Mouse (Mus musculus) retina, postnatal 1 day (tissue): ENCODE results near the gene Gm28230.

Experiments used
- DNase-seq: peaks from one replicate; pipeline ENCODE4 v3.0.0-alpha.2; 2012

The Gm28230 gene

DNA sequence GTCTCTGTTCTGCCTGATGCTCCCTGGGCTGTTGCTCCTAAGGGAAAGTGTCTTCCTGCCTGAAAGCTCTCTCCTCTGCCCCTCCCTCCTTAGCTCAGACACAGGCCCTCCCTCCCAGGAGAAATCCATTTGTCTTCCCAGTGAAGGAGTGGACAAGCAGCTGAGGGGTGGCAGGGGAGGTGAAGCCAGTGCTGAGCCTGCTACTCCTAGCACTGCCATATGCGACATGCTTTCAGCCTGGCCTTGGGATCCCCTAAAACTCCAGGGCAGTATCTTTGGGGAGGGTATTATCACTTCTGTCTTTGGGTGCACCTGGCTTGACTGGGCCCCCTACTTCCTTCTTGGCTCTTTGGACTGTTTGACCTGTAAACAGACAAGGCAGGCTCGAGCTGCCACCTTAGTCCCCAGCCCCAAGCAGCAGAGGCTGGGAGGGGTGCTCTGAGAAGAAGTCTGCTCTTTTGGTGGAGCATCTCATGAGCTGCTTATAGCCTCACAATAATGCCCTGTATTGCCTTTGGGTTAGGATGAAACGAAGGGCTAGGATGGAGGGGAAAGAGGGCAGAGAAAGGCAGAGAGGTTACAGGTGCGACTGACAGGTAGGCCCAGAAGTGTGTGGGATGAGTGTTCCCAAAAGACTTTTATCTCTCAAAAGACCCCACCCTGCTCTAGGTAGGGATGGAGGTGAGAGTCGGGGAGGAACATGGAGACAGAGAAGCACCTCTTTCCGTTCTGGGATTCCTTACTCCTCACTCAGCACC lies 19.2 kb downstream of the Gm28230 start:
- DNase-seq: no peak

DNA sequence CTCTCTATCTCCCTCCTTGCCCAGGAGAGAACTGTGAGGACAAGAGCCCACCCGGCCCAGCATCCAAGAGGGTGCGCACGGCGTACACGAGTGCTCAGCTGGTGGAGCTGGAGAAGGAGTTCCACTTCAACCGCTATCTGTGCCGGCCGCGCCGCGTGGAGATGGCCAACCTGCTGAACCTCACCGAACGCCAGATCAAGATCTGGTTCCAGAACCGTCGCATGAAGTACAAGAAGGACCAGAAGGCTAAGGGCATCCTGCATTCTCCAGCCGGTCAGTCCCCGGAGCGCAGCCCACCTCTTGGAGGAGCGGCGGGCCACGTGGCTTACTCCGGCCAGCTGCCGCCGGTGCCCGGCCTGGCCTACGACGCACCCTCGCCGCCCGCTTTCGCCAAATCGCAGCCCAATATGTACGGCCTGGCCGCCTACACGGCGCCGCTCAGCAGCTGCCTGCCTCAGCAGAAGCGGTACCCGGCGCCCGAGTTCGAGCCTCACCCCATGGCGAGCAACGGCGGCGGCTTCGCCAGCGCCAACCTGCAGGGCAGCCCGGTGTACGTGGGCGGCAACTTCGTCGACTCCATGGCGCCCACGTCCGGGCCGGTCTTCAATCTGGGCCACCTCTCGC lies 19.9 kb downstream of the Gm28230 start:
- DNase-seq: no peak

DNA sequence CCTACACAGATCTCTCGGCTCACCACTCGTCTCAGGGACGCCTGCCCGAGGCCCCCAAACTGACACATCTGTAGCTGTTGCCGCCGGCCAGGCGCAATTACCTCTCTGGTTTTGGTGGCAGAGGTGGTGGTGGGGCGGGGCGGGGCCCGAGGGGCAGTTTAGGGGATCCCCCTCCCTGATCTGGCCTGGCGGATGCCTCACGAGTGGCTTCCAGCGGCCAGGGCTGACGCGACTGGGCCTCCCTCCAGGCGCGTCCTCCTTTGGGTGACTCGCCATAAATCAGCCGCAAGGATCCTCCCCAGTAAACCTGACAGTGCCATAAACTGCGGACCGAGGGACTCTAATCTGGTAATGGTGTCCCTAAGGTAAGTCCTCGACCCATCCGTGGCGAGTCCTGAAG lies 20.5 kb downstream of the Gm28230 start:
- no peak for DNase-seq

DNA sequence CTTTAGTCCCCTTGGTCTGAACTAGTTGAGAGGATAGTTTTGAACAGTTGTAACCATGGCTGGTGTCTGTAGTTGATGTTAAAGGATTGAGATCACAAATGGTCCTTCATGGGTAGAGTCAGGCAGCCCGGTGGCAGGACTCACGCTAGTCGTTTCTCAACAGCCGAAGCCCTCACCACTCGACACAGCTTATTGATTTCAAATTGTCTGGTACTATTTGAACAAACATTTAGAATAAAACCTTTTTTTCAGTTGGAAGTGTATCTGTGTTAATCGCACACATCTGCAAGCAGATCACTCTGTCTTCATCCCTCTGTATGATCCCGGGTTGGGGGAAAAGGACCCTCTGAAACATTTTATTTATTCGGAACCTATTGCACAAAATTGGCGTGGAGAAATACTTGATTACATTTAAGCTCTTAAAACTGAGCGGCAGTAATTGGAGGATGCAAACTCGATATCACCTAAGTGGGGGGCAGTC lies 21.2 kb downstream of the Gm28230 start:
- DNase-seq: no peak

DNA sequence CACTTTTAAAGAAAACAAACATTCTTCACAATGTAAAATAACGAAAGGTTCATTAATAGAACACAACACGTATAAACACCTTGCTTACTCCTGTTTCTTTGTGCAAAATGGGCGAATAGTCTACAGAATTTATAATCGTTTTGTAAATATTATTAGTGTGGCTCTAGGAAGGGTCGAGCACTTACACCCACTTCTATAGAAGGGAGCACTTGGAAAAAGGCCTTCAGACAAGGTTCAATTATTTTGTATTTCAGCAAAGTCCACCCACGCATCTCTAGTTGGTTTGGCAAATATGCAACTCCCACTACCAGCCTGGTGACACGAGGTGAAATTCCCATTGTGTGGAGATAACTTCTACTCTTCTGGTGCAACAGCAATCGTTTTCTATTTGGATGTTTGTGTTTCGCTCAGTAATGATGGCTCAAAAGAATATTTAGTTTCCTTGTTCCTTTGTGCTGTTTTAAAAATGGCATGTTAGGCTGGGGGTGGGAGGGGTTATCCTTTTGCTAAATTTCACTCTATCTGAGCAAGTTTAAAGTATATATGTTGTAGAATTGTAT lies 22.0 kb downstream of the Gm28230 start:
- no peak for DNase-seq

DNA sequence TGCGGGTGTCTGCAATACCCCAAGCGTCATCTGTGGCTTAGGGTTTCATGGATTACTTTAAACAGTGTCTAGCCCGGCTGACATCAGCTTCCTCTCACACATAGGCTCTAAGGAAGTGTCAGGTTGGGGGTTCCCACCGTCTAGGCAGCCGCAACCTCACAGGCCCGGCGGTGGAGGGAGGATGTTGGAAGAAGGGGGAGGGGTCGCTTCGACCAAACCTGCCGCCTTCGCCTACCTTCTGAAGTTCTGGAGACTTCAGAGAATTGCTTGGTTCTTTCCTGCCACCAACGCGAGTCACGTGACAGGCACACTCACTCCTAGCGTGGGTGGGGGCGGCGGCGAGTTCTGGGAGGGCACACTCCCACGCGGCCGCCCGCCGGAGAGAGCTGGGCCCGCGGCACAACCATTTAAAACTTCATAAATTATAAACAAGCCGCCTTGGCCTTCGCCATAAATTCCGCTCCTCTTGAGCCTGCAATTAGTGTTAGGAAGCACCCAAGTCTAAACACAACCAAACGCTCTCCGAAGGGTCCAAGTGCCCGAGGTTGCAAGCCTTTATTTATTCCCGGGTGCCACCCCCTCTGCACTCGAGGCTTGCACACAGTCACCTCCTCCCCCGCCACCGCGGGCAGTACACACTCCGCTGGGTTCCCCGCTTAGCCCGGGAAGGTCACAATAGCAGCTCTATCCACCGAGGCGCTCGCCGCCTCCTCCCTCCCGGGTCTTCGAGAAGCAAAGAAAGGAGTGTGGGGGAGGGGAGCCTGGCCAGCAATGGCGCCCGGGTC lies 23.0 kb downstream of the Gm28230 start:
- DNase-seq: peak; percentile 80

DNA sequence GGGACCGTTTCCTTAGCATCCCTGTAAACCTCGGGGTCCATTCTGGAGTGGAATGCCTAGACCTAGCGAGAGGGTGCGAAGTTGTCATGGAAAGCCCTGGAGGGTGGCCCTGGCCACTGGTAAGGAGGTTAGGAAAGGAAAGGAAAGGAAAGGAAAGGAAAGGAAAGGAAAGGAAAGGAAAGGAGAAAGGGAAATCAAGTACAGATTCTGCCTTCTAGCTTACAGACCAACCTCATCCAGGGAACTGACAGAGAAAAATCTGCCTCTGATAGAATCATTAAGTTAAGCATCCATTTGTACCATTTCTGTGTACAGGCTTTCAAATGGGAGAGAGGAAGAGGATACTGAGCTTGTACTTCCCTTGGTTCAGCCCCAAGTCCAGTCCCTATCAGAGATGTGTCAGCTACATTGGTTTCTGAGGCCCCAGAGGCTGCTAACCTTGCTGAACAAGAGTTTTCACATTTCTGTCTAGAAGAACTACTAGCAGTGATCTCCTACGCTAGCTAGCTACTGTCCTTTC lies 24.3 kb downstream of the Gm28230 start:
- DNase-seq: no peak

DNA sequence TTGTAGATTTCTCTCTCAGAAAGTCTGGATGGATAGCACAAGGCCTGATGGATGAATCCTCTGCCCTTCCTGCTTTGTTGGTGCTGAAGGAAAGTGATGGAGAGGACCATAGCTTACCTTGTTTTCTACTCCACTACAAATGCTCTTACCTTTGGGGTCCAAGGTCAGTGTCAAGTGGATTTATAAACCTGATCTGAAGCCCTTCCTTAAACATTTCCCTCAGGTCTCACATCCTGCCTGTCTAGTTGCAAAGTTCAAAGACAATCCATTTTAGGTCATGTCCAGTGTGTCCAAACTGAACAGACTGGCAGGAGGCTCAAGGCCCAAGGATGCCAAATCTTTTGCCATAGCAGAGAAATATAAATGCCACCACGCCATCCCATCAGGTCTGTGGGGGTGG lies 25.3 kb downstream of the Gm28230 start:
- no peak for DNase-seq

DNA sequence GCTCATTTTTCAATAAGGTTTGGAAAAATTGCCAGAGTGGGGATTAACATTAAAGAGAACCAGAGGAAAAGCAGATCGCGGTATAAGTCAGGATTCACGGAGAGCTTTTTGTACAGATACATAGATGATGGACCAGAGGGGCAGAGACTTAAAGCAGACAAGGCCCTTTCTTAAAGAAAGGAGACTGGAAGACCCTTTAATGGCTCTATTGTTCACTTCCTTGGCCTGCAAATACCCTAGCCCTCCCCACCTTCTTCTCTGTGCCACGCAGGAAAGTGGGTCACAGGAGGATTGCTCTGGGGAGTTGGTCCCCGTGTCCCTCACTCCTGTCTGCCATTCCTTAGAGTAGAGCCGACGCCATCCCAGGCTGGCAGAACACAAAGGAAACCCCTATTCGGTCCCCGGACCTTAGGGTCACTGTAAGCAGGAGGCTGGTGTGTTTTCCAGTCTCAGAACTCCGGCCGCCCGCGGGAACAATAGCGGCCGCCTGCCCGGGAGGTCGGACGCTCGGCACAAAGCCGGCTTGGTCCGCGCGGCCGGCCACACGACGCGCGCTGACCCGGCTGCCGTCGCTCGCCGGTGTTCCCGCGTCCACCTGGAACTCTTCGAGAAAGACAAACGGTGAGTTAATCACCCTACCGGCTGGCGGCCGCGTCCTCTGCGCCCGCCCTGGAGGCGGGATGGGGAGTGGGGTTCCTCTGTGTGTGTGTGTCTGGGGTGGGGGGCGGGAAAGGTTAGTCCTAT lies 26.1 kb downstream of the Gm28230 start:
- peak; percentile 60 for DNase-seq

DNA sequence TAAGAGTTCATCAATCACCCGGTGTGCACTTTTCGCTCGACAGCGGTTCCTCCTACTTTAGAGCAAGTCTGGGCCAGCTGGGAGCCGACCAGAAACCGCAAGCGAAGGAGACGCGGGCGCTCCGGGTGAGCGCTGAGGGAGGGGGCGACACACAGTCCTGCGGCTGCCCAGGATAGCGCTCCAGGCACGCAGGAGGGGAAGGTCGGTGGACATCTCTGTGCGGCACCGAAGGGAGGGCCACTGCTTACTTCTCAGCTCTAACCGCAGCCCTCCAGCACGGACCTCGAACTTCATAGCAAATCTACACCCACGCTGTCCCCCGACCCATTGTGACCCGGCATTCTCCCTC lies 26.6 kb downstream of the Gm28230 start:
- DNase-seq: no peak

DNA sequence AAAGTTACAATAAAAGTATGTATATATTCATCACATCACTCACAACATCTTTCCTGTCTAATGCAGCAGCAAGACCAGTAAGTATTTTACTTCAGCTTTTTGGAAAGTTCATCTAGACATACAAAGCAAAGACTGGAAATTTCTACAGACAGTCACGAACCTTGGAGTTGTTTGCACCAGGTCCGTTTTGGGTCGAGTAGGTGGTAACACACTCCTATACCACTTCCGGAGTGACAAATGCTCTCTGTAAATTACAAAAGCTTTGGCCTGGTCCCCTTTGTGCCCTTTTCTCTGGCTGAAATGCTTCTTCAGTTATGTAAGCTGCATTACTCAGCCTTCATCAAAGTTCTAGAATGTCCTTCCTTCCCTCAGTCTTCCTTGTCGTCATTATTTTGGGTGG lies 27.2 kb downstream of the Gm28230 start:
- no peak for DNase-seq

DNA sequence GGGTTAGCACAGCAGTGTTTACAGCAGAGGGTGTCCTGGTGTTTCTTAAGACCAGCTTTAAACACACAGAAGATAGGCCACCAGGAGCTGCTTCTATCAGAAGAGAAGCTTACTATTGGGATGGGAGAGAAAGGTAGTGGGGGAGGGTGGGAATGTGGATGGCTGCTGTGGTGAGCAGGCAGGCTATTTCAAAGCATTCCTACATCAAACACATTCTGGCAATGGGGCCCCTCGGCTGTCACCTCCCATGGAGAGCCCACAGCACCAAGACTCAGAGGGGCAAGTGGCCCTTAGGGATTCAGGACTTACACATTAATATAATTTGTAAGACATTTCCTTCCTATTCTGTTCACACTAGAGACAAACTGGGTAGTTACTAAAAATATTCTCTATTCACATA lies 33.6 kb downstream of the Gm28230 start:
- no peak for DNase-seq

DNA sequence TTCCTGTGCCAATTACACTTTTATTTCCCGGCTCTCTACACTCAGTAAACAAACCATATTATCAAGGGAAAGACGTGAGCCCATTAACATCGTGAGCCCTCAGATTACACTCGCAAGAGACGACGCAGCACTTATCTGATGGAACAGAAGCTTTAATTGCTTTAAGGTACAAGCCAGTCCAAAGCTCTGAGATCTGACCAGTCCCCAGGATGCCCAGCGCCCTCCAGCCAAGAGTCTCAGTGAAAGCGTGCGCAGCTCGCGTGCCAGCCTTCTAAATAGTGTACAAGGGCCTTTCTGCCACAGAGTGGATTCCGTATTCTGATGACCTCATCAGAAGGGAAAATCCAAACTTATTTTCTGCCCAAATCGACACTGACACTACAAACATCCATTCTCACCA lies 35.4 kb downstream of the Gm28230 start:
- DNase-seq: no peak

DNA sequence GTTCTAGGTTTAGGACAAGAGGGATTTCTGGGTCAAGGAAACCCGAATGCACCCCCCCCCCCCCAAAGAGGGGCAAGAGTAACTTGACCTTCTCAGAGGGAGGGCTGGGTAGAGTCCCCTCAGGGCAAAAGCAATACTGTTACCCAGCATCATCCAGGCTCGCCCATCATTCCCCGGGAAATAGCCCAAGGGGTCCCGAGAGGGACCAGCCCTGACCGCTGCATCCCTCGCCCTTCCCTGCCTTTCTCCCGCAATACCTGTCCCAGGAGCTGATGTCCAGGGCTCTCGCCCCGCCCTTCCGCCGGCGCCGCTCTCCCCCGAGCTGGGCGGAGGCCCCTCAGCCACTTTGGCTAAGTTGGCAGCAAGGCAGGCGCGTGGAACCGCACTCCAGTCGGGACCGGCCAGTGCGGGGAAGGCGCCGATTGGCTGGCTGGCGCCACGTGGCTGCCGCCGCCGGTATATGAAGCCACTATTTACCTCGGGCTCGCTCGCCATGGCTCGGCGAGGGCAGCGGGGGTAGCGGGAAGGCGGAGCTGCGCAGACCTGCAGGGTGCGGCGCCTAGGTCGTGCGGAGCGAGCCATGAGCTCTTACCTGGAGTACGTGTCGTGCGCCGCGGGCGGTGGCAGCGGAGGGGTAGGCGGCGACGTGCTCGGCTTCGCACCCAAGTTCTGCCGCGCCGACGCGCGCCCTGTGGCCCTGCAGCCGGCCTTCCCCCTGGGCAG lies 36.2 kb downstream of the Gm28230 start, which contains the start of gene Hoxd1:
Gene Hoxd1 (plus strand): TSS at position 459 of the 723 bp plus-strand sequence.
- DNase-seq: peak; percentile 65

DNA sequence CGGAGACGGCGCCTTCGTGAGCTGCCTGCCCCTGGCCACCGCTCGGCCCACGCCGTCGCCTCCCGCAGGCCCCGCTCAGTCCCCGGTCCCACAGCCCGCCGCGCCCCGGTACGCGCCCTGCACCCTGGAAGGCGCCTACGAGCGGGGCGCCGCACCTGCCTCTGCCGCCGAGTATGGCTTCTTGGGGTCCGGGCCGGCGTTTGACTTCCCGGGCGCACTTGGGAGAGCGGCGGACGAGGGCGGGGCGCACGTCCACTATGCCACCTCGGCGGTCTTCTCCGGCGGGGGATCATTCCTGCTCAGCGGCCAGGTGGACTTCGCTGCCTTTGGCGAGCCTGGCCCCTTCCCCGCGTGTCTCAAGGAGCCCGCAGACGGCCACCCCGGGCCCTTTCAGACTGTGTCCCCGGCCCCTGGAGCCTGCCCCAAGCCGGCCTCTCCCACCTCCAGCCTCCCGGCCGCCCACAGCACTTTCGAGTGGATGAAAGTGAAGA lies 36.8 kb downstream of the Gm28230 start:
- DNase-seq: no peak

DNA sequence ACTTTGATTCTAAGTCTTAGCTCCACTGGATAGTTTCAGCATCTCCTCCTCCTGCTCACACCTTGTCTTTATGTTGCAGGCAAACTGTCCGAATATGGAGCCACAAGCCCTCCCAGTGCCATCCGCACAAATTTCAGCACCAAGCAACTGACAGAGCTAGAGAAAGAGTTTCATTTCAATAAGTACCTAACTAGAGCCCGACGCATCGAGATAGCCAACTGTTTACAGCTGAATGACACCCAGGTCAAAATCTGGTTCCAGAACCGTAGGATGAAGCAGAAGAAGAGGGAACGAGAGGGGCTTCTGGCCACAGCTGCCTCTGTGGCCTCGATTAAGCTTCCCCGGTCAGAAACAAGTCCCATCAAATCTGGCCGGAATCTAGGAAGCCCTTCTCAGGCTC lies 37.4 kb downstream of the Gm28230 start:
- no peak for DNase-seq

DNA sequence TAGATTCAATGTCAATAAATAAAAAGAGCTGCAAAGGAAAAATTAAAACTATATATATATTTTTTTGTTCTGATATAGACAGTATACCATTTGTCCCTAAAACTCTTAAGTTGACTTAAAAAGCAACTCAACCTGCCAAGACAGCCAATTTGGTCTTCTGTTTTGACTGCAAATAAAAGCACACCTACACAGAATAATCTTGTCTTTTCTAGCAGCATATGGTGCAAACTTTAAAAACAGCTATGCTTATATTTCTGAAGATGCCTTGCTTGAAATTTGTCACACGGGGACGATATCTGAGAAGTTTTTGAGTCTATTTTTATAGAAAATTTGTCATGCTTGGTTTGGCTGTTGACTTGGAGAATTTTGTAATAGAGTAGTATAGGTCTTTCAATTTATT lies 47.8 kb downstream of the Gm28230 start:
- DNase-seq: no peak

DNA sequence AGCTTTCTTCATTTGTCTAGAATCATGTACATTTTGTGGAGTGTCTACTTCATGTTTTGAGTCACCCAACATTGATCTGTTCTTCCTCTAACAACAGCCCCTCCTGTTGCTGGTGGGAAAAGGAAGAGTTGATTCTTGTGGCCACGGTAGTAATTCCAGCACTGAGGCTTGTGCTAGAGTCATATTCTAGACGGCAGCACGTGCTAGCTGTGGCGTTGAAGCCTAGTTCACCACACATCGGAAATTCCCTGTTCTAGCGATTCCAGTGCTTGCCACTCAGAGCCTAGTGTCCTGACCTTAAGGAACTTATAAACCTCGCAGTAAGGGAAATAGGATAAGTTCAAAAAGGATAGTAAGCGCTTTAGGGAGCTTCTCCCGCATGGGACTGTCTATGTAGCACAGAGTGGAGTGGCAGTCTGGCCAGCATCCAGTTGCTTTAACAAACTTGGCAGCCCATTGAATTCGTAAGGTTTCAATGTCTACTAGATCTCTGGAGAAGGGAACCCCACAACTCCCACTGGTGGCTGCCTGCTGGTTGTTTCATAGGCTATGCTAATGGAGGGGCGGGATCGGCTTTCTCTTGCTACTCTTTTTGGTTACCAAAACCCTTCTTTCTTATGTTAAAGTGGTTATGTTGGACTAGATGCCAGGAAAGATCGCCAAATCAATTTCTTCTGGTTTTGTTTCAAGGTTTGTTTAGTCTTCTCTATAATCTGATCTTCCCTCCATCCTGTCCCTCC lies 51.2 kb downstream of the Gm28230 start:
- DNase-seq: no peak

DNA sequence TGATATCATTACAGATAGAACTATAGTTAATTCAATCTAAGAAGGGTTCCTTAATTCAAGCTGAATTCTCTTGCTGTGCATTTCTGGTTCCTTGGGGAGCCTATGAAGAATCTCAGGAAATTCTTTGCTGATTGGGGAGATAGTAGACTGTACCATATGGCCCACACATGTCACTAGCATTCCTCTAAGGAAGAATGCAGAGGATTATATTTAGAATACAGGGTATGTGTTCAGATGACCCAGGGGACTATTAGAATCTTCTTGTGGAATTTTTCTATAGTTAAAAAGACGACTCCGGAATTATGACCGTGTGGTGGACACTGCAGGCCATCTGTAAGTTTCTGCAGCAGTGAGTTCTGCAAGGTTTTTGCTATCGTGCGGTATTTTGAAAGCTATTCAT lies 54.9 kb downstream of the Gm28230 start:
- no peak for DNase-seq

DNA sequence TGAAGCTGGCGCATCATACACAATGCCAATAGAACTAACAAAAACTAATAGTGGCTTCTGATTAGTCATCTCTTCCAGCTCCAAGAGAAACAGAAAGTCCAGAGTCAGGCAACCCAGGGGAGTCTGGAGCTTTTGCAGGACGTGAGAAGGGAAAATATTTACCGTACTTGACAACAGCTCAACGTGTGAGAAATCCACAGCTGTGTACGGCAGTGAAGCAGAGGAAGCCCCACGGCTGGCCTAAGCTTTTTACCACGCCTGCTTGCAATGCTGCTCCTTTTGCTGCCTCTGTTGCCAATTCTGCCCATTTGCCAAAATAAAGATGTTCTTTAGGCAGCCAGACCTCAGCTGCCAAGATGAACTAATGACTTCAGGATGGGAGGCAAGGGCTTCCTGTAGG lies 69.0 kb downstream of the Gm28230 start:
- no peak for DNase-seq
